Mouse (Mus musculus): Measurements from ENCODE around the gene Bloc1s1.

Bloc1s1 gene

DNA sequence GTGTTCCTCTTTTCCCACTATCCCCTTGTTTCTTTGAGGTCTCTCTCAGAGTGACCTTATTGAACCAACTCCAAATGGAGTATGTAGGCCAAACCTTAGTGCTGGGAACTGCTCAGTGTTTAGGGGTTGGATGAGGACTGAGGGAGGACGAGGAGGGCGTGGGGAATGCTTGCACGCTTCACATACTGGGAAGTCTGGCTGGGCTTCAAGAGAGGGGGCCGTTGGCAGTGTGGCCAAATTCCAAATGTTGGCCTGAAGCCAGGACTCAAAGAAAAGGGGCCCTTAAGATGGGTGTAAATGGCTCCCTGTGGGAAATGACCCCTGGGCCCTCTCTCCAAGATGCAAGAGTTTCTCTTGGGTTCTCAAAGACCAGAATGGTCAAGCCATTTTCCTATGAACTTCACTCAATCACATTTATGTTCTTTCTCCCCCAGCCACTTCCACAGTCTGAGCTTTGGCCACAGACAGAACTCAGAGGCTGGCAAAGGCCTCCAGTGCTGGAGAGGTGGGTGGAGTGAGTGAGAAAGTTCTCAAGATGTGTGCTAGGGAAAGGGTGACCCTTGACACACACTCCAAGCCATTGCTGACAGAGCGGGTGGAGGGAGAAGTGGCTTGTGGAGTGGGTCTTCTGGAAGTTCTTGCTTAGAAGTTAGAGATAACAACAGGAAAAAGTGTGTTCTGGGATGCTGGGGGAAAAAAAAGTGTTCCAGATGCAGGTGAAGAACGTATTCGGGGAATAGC lies 6.0 kb upstream of the Bloc1s1 start:
- no peak for DNase-seq

DNA sequence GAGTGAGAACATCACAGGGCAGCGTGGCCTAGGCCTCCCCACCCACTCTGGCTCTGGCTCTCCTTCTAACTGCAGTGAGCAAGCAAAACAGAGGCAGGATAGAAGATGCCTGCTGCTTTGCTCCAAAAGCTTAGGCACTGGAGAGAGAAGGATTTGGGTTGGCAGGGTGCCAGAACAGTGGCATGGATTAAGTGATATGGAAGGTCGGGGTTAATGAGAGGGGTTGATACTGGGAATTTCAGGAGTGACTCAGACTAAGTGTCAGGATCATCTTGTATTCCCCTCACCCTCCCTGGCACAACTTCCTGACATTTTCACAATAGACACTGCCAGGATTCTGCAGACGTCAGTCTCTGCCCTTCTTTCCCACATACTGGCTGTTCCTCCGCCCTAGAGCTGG lies 4.5 kb upstream of the Bloc1s1 start:
- no peak for DNase-seq

DNA sequence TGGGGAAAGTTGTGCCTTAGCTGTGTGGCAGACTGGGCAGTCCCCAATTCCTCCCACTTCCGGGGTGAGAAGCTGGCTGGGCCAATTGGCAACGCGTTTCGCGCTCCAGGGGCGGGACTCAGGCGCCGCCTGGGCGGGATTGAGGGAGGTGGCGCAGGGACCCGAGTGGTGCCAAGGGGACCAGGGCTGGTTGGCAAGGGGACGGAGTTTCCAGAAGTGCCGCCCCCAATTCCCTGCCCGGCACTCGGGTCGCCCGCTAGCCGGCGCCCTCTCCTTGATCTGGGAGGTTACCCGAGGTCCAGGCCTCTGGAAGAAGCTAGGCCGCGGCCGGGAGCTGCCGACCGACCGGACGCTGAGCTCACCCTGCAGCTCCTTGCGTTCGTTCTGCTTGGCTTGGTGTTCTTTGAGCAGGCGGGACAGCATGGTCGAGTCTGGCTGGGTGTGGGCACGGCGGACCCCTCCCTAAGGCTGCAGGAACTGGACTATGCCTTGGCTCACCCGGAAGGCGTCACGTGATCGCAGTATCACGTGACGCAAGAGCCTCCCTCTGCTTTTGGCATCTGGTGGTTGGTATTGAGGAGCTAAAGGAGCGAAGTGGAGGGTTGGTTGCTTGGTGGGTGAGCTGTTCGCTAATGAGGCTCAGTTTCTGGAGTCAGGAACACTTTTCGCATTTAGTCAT lies 683 bp downstream of the Bloc1s1 start:
- DNase-seq, result peak; percentile 93

DNA sequence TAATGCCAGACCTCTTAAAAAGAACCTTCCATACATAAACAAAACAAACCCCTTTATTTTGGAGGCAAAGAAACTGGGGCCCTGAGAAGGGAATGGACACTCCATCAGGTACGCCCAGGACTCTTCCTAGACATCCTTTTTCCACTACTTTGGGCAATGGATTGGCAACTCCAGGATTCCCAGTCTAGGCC lies 1.1 kb downstream of the Bloc1s1 start, which contains the start of gene Rdh5:
TSS of gene Rdh5 (minus strand) at position 67 of the 191 bp plus-strand sequence.
- no peak for DNase-seq

DNA sequence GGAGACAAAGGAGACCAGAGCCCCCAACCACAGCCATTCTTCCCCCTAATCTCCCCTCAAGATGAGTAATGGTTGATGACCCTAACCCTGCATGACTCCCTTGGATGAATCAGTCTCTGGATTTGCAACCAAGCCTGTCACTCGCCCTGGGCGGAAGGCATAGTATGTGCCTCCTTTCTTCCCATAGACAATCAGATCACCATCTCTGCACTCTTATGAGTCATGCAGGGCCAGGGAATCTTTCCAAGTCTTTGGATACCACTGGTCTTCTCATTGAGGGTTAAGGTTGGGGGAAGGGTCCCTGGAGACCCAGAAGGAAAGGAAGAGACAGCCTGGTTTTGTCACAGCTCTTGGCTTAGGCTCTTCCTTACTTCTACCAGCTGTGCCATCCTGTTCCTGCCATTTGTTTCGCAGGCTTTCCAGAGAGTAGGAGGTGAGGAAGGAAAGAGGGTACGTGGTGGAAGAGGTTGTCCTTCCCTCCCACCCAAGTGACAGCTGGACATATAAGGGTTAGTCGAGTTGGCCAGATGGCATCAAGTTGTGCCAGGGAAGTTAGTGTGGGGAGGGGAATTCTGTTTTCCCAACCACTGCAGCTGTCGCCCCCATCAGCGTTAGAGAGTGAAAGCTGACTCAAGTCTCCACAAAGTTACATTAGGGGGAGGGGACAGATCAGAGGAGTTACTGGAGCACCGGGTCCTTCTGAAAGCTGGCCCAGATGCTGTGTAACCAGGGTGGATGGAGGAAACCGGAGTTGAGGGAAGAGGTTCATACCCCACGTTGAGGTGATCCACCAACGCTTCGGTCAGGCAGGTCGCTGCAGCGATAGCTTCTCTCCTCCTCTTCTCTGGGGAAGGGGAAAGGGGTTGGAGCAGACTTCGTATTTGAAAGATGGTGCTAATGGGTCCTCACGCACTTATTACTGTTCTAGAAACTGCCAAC lies 1.7 kb downstream of the Bloc1s1 start:
- no peak for DNase-seq

DNA sequence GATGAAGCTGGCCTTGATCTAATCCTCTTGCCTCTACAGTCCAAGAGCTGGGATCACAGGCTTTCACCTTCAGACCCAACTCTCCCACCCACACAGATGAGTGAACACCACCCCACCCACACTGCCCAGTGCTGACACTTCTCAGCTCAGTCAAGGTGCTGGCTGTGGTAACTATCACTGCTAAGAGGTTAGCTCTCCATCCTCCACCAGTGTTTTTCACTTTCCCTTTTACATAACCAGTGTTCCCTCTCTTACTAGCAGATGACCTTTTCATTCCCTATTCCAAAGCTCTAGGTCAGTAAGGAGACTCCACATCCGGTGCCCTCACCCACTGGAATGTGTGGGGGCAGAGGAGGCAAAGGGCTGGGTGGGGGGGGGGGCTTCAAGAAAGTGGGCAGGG lies 2.6 kb downstream of the Bloc1s1 start:
- DNase-seq, result no peak

DNA sequence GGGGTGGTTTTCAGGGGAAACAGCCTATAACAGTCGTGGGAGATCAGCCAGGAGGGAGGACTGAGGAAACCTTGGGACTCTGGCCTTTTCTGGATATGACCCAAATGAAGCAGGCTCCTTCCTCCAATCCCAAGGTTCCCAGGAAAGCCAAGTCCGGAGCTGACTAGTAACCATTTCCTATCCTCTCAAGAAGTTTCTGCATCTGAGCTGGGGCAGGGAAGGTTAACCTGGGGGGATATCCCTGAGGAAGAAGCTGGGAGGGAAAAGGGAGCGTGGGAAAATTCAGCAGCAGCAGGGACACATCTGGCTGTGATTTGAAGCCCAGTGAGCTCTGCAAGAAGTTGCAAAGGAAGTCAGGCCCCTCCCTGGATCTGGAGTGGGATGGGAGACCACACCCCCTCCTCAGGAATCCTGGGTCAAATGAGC lies 3.1 kb downstream of the Bloc1s1 start:
- no peak for DNase-seq

DNA sequence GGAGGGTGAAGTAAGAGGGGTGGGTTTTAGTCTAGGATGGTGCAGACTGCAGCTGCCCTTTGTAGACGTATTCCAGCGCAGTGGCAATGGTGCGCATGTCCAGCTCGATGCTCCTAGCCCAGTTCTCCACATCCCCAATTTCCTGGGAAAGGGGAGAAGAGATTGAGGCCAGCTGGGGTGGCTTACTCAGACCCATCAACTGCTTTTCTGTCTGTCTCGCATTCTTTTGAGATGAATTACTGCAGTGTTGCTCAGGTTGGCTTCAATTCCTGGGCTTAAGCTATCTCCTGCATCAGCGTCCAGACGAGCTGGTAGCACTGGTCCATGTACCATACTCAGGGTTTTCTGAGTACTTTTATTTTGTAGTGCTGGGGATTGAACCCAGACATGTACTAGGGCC lies 3.9 kb downstream of the Bloc1s1 start:
- no peak for DNase-seq

DNA sequence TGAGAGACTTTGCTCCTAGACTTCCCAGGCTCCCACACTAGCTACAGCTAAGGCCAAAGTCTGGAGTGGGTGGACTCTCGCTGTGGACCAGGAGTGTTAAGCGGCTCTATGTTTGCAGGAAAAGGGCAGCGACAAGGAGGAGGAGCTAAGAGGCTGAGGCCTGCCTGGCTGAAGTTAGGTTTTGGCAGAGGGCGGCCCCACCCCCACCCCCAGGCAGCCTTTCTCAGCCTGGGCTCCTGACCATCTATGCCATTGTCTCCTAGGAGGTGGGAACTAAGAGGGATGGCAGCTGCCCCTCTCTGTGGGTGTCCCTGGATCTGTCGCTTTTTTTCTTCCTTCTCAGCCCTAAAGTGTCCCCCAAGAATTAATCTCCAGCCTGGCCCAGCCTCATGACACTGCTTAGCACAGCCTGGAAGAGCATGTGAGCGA lies 4.6 kb downstream of the Bloc1s1 start:
- DNase-seq, result no peak

DNA sequence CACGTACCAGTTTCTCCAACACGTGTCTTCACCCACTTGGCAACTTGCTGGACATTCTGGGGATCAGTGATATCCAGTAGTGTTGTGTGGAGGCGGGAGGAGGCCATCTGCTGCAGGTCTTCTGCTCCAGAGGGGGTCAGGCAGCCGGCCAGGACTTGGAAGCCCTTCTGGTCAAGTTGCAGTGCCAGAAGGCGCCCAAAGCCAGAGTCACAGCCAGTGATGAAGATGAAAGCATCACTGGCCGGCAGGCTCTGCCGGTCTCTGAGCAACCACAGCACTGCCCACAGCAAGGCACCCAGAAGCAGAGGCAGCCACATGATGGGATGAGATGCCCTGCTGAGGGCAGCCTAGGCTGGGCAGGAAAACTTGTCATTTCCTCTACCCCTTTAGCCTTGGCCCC lies 5.6 kb downstream of the Bloc1s1 start:
- DNase-seq, result peak; percentile 56

DNA sequence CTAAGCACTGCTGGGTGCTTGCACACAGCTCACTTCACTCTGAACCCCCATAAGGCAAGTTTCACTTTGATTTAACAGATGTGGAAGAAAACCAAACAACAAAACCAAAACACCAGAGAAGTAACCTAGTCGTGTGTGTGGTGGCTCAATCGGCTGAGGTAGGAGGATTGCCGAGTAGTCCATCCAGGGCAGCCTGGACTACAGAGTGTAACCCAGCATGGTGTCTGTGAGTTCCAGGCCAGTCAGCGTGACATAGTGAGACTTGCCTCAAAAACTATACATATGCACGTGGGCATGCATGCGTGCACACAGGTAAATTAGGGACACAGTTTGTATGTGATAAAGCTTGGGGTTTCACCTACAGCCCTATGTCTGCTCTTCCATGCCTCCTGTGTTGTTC lies 6.4 kb downstream of the Bloc1s1 start:
- DNase-seq, result no peak

DNA sequence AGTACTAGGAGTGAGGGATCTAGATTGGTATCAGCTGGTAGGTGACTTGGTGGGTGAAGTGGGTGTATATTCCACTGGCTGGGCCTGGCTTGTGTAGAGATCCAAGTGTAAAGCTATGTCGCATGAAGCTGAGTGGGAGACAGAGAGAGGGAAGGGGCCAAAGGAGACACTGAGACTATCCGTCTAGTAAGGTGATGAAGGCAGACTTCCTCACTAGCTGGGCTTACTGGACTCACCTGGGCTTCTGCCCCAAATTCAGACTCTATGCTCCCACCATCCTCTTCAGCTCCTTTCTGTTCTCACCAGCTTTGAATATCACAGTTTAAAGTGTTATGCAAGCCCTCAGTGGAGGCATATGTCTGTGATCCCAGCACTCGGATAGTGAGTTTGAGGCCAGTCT lies 7.2 kb downstream of the Bloc1s1 start:
- no peak for DNase-seq

DNA sequence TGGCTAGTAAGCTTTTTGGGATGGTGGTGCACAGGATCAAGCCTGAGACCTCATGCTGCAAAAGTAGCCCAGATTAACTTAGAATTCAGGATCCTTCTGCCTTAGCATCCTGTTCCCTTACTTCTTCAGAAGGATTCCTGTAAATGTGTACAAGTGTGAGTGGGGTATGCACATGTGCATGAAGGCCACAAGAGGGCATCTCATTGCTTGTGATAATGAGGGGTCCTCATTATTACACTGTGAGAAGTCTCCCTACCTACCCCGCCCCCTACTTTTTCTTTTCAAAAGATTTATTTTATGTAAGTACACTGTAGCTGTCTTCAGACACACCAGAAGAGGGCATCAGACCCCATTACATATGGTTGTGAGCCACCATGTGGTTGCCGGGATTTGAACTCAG lies 8.3 kb downstream of the Bloc1s1 start:
- DNase-seq, result no peak

DNA sequence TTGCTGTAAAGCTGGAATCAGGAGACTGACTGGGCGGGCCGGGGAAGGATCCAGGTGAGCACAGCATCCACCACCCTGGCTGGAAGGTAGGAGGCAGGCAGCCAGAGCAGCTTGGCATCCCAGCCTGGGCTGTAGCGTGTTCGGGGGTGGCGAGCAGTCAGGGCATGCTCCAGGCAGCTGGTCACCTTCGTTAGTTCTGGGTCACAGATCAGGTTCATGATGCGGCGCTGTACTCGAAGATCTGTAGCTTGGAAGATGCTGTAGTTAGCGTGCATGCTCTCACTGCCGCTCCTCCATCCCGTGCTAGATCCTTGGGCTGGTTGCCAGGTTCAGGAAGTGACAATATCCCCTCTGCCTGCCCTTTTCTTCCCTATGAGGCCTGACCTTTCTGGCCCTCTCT lies 10.1 kb downstream of the Bloc1s1 start:
- DNase-seq, result no peak

DNA sequence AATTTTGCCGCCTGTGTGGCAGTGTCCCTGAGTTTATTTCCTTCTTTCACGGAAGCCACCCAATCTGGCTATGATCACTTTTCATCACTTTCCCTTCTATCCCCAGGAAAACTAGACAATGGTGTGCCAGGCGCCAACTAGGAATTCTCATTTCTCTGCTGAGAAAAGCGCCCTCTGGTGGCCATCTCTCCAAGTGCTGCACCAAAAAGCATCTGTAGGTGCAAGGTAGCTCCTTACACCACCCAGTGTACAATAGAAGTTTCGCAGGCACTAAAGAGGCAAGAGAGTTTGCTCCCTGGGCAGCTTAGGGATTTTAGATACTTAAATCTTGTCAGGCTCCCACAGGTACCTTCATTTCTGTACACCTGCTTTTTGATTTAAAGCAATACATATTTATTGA lies 10.6 kb downstream of the Bloc1s1 start:
- peak; percentile 92 for DNase-seq

DNA sequence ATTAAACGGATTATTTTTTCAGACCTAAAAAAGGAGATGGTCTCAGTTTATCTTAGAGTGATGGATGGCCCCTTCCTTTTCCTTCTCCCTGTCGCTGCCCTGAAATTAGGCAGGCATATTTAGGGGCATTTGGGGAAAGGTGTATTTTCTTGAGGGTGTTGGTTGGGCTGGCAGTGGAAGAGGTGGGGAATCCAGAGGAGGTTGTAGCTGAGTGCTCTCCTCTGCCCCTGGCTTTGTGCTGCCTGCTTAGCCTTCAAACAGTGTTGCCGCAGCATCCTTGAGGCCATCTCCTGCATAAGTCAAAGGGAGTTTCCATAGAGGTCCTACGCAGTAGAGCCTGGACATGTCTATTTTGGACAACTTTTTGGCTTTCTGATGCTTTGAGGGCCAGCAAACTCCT lies 11.0 kb downstream of the Bloc1s1 start:
- no peak for DNase-seq

DNA sequence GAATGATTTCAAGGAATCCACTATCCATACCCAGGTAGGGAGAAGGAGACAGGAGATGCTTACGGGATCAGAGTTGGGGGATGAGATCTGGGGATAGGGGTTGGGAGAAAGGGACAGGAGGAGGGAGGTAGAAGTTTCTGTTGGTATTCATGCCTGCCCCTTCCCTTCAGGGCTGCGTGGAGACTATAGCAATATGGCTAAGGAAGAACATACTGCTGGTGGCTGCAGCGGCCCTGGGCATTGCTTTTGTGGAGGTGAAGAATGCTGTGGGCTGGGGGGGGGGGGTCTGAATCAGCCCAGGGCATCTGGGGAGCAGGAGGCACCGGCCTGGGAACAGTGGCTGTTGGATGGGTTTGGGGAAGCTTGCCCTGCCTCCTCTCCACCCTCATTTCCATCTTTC lies 11.6 kb downstream of the Bloc1s1 start:
- DNase-seq, result no peak

DNA sequence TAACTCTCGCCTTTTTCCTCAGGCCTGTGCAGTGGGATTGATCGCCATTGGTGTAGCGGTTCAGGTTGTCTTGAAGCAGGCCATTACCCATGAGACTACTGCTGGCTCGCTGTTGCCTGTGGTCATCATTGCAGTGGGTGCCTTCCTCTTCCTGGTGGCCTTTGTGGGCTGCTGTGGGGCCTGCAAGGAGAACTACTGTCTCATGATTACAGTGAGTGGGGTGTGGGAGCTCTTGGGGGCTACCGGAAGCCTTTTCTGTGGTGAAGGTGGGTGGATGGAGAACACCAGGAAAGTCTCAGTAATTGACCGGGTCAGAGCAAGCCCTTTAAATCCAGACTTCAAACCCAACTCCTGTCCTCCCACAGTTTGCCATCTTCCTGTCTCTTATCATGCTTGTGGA lies 12.4 kb downstream of the Bloc1s1 start:
- no peak for DNase-seq

DNA sequence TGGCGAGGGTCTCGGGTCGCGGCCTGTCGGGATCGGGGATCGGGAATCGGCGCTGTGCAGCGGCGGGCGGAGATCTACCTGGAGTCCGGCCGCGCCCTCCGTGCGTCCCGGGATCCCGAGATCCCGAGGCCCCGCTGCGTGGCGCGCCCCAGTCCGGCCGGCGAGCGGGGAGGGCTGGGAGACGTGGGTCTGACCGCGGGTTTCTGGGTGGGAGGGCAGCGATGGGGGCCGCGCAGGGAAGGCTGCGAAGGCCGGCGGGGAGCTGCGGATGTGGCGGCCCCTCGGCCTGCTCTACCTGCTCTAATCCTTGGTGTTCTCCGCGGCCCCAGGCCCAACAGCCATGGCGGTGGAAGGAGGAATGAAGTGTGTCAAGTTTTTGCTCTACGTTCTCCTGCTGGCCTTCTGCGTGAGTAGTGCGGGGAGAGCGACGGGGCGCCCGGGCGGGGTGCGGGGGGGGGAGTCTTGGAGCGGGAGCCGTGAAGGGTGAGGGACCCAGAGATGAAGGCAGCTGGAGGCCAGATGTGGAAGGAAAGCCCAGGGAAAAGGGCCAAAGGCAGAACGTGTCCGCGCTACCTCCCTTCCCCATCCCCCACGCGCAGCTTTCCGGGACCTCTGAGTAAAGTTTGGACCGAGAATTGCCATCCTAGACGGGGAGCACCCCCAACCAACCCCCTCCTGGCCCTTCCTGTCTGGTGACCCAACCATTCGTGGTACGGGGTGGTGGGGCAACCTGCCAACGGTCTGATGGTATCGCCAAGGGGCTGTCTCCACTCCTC lies 13.6 kb downstream of the Bloc1s1 start:
- DNase-seq, result peak; percentile 62

DNA sequence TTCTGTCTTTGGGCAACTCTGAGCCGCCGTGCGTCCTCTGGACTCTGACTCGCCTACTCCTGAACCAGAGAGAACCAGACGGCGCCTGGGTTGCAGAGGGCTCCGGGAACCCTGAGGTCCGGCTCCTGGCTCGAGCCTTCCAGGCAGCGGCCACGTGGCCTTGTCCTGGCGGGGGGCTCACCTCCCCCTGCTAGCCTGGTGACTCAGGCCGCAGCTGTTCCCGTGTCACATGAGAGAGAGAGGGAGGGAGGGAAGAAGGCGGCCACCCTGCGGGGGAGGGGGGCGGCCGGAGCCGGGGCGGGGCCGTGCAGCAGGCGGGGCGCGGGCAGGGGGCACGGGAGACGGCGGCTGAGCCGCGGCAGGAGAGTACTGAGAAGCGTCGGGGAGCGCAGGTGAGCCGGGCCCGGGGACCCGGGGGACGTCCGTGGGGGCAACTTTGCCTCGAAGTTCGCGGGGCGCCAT lies 14.2 kb downstream of the Bloc1s1 start:
- DNase-seq, result peak; percentile 65

DNA sequence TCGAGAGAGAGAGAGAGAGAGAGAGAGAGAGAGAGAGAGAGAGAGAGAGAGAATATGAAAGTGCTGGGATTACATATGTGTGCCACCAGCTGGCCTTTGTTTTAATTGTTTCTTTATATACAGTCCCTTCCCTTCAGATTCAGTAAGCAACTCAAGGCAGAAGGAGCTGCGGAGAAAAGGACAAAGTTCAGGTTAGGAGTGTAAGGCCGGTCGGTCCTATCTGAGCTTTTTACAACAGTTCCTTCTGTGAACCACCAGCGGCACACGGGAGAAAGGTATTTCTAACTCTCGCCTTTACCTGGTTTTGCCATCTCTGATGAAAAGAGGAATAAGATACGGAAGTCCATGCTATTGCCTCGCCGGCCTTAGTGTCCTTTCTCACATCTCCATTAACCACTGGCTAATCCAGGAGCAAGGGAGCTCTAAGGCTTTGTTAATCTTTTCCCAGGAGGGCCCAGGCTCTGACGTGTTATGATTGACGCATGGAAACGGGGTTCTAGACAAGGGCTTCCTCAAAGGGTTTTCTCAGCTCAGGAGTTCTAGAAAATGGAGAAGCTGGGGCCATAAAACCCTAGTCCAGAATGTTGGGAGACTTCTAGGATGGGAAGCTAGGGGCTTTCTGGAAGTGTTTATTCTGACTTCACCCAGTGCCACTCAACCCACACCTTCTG lies 14.9 kb downstream of the Bloc1s1 start:
- DNase-seq, result no peak

DNA sequence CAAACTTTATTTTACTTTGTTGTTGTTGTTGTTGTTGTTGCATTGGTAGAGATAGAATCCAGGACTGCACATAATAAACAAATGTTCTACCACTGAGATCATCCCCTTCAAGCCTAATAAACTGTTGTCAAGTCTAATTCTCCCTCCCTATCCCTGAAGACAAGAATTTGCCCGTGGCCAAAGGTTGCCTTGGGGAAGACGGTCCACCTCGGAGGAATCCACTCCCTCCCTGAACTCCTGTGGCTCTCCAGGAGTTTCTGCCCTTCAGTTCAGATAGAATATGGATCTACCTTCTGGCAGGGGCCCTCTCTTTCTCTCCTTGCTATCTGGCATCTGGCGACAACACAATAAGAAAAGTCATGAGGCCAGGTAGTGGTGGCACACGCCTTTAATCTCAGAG lies 19.0 kb downstream of the Bloc1s1 start:
- DNase-seq, result no peak

Measured in right cerebral cortex, postnatal 14 days (tissue).